Mouse (Mus musculus): Measurements from ENCODE around the gene Hist2h3b.
"Not testable (repeated sequence)": the region's sequence is repeated elsewhere in the genome, so short reads cannot be mapped to it uniquely, and the experiment has no call there.

Gene Hist2h3b

GRCm38 (mm10) chr3:96262216-96262875 lies 6.1 kb upstream of the Hist2h3b start:
- peak; percentile 84 for DNase-seq (ENCODE audit: low spot score)

- peak; percentile 98 for DNase-seq (ENCODE audit: low spot score)
Measured at GRCm38 (mm10) chr3:96262979-96263550, 5.4 kb upstream of the Hist2h3b start, which contains the start of gene Hist2h4. Gene Hist2h4, minus strand, starts transcription at chr3:96263311.

- DNase-seq (ENCODE audit: low spot score), result peak; percentile 60
Measured at GRCm38 (mm10) chr3:96263558-96264403, 4.7 kb upstream of the Hist2h3b start.

- DNase-seq (ENCODE audit: low spot score), result no peak
Measured at GRCm38 (mm10) chr3:96264404-96264949, 4.0 kb upstream of the Hist2h3b start.

- no peak for DNase-seq (ENCODE audit: low spot score)
Measured at GRCm38 (mm10) chr3:96266132-96266710, 2.2 kb upstream of the Hist2h3b start.

- DNase-seq (ENCODE audit: low spot score), result no peak
Measured at GRCm38 (mm10) chr3:96267541-96267940, 913 bp upstream of the Hist2h3b start.

GRCm38 (mm10) chr3:96268776-96269378 lies 423 bp downstream of the Hist2h3b start:
- not testable (repeated sequence) for DNase-seq (ENCODE audit: low spot score)

- DNase-seq (ENCODE audit: low spot score), result peak; percentile 95
Measured at GRCm38 (mm10) chr3:96269511-96270474, 1.3 kb downstream of the Hist2h3b start, which contains the start of gene Hist2h2bb. Gene Hist2h2bb, plus strand, starts transcription at chr3:96269752.

- DNase-seq (ENCODE audit: low spot score), result no peak
Measured at GRCm38 (mm10) chr3:96273591-96274465, 5.4 kb downstream of the Hist2h3b start.

GRCm38 (mm10) chr3:96277428-96277799 lies 9.0 kb downstream of the Hist2h3b start:
- DNase-seq (ENCODE audit: low spot score), result no peak

- DNase-seq (ENCODE audit: low spot score), result peak; percentile 93
Measured at GRCm38 (mm10) chr3:96277800-96278624, 9.6 kb downstream of the Hist2h3b start.

- DNase-seq (ENCODE audit: low spot score), result no peak
Measured at GRCm38 (mm10) chr3:96280660-96281059, 12.2 kb downstream of the Hist2h3b start.

GRCm38 (mm10) chr3:96284457-96284856 lies 16.0 kb downstream of the Hist2h3b start:
- peak; percentile 53 for DNase-seq (ENCODE audit: low spot score)

- not testable (repeated sequence) for DNase-seq (ENCODE audit: low spot score)
Measured at GRCm38 (mm10) chr3:96287334-96287733, 18.9 kb downstream of the Hist2h3b start.

GRCm38 (mm10) chr3:96289201-96289600 lies 20.7 kb downstream of the Hist2h3b start:
- no peak for DNase-seq (ENCODE audit: low spot score)

GRCm38 (mm10) chr3:96290727-96291126 lies 22.3 kb downstream of the Hist2h3b start:
- DNase-seq (ENCODE audit: low spot score), result not testable (repeated sequence)

- no peak for DNase-seq (ENCODE audit: low spot score)
Measured at GRCm38 (mm10) chr3:96292641-96293040, 24.2 kb downstream of the Hist2h3b start.

- no peak for DNase-seq (ENCODE audit: low spot score)
Measured at GRCm38 (mm10) chr3:96293368-96293767, 24.9 kb downstream of the Hist2h3b start.

- no peak for DNase-seq (ENCODE audit: low spot score)
Measured at GRCm38 (mm10) chr3:96293787-96294186, 25.3 kb downstream of the Hist2h3b start, which contains the start of gene Fcgr1. Gene Fcgr1, minus strand, starts transcription at chr3:96293969.

Data from layer of hippocampus, adult 11-12 months (tissue).